Mouse (Mus musculus): ENCODE results near the gene Gm8922. TPM values are rescaled to one million over a fixed set of nuclear protein-coding genes. Genes with fewer than 3 reads are reported as not detected.

Gene Gm8922
- not detected for polyA plus RNA-seq (2015; fragmentation: Illumina TruSeq; extraction: RNeasy Lipid Tissue Mini Kit (QIAGEN cat#74804); ENCODE audit: insufficient read depth, low read depth, low replicate concordance)

DNA sequence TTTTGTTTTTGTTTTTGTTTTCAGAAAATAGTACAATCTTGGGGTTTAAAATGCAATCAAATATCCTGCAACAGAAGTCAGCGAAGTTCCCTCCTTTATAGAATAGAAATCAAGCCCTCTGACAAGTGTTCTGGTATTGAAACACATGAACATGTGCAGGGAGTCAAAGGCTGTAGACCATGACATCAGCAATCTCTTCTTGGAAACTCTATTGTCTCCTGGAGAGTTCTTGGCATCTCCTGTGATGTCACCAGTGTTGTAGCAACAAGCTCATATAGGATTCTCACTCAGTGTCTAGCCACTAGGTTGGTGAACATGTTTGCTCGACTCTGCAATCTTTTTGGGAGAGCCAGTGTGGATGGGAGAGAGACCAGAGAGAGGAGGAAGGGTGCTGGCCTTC, at the start of gene Gm8922:
TSS of gene Gm8922 (plus strand) at position 301 of the 400 bp plus-strand sequence.

Other genes starting within 250 kb of the Gm8922 start
- not detected for gene Gm8906, start 179.3 kb upstream of the Gm8922 start, polyA plus RNA-seq (2015; fragmentation: Illumina TruSeq; extraction: RNeasy Lipid Tissue Mini Kit (QIAGEN cat#74804); ENCODE audit: insufficient read depth, low read depth, low replicate concordance)
- not detected for gene Gm6460, start 87.0 kb upstream of the Gm8922 start, polyA plus RNA-seq (2015; fragmentation: Illumina TruSeq; extraction: RNeasy Lipid Tissue Mini Kit (QIAGEN cat#74804); ENCODE audit: insufficient read depth, low read depth, low replicate concordance)
- gene Gm8926, start 88.6 kb downstream of the Gm8922 start, polyA plus RNA-seq (2015; fragmentation: Illumina TruSeq; extraction: RNeasy Lipid Tissue Mini Kit (QIAGEN cat#74804); ENCODE audit: insufficient read depth, low read depth, low replicate concordance) = not detected
- not detected for gene Gm6465, start 163.6 kb downstream of the Gm8922 start, polyA plus RNA-seq (2015; fragmentation: Illumina TruSeq; extraction: RNeasy Lipid Tissue Mini Kit (QIAGEN cat#74804); ENCODE audit: insufficient read depth, low read depth, low replicate concordance)
- not detected for gene 4933402N22Rik, start 236.1 kb downstream of the Gm8922 start, polyA plus RNA-seq (2015; fragmentation: Illumina TruSeq; extraction: RNeasy Lipid Tissue Mini Kit (QIAGEN cat#74804); ENCODE audit: insufficient read depth, low read depth, low replicate concordance)